Mouse (Mus musculus): Measurements from ENCODE around the gene Wnt5b.

- TF ChIP-seq CTCF (IDR thresholded peaks at IDR 0.05; ENCODE audit: low read depth) (no peak), EP300 (IDR thresholded peaks at IDR 0.05; ENCODE audit: low read depth) (no peak)
These were observed 44.9 kb downstream of the Wnt5b start for GRCm38 (mm10) chr6:119499271-119499670.

All from liver, embryonic 14.5 days (tissue).